Mouse (Mus musculus) hematopoietic stem cell, adult 5-6 weeks (primary cell): ENCODE measurements at regions not wholly inside any gene's neighbourhood (a gene's known extent, or its start where the extent isn't known, plus 50 kb on each side); places are given as distances from the start of the nearest gene placed in this dataset.

Experiments used
- ATAC-seq, 2 experiments: fragments of 125-278 bp in 1 of 2; replicated peaks in 1 of 2; 2 replicates each; pipeline ENCODE4 v1.8.0; 2016 to 2017; ENCODE audit warnings: inconsistent platforms in 2 of 2, mild to moderate bottlenecking in 2 of 2, moderate number of reproducible peaks in 2 of 2, low read depth in 1 of 2, moderate TSS enrichment in 1 of 2; ENCODE audit not compliant: low FRiP score in 2 of 2, poor library complexity in 2 of 2, severe bottlenecking in 2 of 2, insufficient read depth in 1 of 2, low TSS enrichment in 1 of 2

DNA sequence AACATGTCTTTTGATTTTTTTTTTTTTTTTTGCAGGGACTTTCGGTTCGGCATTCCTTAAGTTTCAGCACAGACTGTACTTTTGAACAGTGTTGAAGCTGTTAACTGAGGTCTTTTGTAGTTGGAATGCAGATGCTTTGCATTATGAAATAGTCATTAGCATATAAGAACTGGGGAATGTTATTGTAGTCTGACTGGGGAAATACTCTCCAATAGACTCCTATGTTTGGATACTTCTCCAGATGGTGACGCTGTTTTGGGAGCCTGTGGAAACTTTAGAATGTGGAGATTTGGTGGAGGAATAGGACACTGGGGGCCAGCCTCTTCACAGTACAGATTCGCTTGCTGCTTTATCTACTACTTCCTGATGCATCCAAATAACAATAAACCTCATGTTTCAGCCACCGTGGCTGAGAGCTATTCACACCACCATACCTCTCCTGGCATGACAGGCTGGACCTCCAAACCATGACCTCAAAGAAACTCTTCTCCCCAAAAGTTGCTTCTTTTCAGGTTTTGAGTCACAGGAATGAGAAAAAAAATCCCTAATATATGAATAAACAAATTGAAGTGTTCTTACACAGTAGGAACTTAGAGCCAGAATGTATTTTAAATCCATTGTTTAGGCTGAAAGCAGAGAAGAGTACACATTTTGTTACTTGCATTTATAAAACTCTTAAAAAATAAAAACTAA lies 252.9 kb downstream of the Gm21750 start:
- no peak for ATAC-seq

DNA sequence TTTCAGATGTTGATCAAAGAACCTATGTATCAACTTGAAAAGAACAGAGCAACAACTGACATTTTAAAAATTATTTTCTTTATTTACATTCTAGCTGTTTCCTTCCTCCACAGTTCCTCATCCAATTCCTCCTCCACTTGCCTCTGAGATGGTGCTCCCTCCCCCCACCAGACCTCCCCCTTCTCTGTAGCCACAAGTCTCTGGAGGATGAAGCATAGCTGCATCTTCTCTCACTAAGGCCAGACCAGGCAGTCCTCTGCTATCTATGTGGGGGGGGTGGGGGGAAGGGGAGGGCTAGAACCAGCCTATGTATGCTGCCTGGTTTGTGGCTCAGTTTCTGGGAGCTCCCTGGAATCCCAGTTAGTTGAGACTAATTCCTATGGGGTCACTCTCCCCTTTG lies 255.0 kb downstream of the Gm21750 start:
- ATAC-seq, result no peak

DNA sequence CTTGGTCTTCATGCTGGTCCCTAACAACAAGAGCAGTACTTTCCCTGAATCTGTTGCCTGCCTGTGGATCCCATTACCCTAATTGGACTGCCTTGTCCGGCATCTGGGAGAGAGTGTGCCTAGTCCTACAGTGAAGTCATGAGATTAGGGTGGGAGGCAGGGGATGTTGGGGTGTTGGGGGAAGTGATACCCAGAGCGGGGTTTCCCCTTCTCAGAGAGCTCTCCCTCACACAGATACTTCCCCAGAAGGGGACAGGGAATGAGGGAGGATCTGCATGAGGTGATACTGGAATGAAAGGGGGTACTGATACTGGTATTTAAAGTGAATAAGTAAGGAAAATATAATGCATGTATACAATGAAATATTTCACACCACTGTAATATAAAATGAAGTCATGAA lies 270.1 kb downstream of the Gm21750 start:
- ATAC-seq, result no peak

DNA sequence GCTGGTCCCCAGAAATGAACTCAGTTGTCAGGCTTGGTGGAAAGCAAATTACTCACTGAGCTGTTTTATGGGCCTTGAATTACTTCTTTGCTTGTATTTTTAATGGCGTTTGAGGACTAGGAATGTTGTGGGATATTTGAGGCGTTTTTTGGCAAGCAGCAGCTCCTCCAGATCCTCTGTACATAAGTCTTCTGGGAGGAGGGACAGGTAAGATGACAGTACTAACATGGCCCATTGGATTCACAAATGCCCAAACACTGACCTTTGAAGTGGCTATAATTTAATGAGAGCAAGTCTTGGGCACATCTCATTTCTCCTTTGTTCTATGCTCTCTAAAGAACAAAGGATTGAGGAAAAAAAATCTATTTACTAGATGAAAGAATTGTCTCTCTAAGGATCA lies 286.3 kb downstream of the Gm21750 start:
- ATAC-seq, result no peak

DNA sequence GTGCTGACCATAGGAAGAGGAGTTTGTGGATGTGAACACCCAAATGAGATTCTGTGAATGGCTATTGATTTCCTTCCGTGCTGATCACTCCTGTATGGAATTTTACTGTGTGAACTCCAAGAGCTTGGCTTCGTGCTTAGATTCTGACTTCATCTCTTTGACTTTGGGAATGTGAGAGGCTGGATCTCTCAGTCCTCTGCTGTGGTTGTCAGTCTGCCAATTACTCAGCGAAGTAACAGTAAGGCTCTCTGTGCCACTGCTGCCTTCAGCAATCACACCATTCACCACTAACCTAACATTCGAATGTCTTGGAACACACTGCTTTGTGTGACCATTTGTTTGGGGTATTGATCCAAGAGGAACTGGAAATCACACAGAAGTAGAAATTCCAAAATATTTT lies 291.5 kb downstream of the Gm21750 start:
- no peak for ATAC-seq

DNA sequence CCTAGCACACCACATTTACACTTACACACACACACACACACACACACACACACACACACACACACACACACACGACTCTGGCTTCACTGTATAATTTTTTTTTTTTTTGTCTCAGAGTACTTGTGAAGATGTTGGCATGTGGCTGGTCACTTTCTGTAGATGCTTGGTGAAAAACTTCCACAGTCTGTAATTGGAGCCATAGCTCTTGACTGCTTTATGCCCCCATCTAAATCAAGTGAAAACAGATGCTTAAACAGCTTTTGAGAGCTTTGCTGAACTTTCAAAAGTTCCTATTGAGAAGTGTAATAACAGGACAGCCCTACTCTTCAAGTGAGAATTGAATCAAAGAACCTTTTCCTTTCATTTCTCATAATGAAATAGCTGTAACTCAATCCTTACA lies 317.7 kb downstream of the Gm21750 start:
- no peak for ATAC-seq

DNA sequence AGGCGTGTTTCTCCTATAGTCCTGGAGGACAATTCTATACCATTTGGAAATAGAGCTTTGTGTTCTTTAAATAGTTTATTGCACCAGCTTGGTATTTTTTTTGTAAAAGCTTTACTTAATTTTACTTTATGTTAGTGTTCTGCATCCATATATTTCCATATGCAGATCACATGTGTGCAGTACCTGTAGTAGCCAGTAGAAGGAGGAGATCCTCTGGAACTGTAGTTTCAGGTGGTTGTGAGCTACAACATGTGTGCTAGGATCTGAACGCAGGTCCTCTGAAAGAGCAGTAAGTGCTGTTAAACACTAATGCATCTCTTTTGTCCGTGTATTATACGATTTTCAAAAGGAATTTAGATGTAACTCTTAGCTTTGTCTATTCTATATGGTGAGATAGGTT lies 335.2 kb downstream of the Gm21750 start:
- ATAC-seq, result no peak

DNA sequence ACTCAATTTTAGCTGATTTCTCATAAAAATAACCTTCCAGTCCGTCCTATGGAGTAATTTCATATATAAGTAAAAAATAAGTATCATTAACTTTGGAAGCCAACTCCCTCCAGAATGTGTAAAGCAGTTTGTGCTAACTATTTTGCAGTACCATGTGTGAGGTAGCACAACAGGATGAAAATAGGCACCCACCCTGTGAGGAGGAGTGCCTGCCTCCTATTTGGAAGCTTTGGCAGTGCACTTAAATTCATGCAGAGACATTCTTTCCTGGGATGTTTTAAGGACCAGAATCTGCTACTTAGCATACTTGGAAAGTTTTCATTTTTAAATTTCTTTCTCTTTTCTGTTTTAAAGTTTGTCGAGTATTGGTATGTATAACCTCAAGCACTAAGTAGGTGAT lies 336.8 kb downstream of the Gm21750 start:
- no peak for ATAC-seq

DNA sequence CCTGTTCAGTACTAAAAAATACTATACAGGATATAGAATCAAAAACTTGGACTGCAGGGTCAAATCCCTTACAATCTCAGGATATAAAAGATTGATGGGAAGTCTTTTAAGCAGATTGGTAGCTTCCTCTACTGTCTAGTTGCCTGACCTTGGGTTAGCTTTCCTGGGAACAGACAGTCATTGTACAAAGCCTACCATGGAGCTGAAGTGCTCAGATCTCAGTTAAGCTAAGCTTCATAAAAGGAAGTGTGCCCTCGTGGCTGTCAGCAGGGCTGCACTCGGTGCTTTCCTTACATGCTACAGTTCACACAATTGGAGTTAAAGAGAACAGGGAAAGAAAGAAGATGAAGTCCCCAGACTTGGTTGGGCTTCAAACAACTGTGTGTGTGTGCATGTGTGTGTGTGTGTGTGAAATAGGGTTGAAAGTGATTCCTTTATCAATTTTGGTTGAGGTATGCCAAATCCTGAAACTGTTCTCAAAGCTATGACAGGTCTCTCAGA lies 338.4 kb downstream of the Gm21750 start:
- ATAC-seq, result no peak

DNA sequence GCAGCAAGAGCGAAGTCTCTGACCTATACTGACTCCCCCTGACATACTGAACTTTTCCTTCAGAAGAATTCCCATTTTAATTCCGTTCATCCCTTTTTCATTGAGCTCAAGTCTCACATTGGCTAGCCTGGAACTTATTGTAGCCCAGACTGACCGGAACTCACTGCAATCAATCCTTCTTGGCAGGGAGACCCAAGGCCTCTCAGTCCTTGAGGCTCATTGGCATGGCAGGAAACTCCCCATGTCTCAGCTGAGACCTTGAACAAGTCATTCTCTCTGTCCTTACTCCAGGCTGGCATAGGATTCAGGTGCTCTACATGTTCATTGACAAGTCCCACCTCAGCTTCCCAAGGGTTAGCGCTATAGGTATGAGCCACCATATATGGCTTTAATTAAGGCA lies 345.9 kb downstream of the Gm21750 start:
- no peak for ATAC-seq

DNA sequence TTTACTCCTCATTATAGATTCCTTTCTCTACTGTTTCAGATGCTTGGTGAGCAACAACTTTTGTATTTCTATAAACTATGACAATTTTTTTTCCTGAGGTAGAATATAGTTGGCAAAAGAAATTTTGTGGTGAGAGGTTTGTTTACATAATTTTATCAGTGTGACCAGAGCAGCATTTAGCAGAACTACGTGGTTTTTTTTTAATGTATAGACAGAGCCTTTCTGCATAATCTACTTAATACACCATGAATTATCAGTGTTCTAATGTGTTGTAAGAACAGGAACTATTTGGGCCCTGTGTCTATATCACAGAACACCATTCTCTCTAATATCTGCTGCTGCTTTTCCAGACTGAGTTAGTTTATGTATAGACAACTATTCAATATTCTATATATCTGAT lies 350.5 kb downstream of the Gm21750 start:
- ATAC-seq, result no peak

DNA sequence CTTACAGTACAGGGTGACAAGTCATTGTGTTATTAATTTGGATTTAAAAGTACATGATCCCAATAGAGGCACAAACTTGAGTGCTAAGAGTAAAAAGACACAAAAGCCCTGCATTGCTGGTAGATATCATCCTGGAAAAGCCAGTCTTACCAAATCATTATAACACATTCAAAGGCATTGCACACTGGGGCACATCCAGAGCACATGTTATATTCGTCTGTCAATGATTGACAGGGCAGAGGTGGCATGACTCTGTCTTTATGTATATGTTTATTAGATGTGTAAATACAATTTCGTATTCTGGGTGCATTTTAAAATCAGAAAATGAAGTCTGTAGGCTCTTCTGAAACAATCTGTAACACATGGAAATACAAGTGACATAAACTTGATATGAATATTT lies 358.4 kb downstream of the Gm21750 start:
- ATAC-seq, result no peak

DNA sequence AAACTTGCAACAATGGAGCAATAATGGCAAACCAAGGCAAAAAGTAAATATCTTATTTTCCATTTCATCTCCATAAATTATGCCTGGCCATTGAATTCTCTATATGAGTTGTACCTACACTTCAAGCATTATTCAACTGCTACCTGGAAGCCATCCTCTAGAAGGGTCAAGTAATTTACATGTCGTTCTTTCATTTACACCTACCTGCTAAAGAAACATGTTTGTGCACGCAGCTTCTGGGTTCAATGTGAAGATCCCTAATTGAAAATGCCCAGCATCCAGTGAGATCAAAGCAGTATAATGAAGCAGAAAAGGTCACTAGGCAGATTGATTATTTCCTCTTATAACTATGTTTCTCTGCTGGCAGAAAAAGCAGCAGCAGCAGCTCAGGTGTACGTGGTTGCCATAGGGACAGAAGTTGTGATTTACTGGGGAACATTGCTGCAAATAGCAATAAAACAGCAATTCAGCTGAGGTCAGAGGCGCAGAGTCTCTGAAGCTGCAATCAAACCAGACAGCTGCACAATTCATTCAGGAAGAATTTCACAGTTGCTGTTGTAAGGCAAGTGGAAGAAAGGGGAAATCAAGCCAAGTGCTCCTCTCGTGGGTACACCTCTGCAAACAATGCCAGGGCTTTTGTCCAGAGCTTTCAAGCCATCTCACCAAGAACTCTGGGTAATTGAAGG lies 386.1 kb downstream of the Gm21750 start:
- no peak for ATAC-seq

DNA sequence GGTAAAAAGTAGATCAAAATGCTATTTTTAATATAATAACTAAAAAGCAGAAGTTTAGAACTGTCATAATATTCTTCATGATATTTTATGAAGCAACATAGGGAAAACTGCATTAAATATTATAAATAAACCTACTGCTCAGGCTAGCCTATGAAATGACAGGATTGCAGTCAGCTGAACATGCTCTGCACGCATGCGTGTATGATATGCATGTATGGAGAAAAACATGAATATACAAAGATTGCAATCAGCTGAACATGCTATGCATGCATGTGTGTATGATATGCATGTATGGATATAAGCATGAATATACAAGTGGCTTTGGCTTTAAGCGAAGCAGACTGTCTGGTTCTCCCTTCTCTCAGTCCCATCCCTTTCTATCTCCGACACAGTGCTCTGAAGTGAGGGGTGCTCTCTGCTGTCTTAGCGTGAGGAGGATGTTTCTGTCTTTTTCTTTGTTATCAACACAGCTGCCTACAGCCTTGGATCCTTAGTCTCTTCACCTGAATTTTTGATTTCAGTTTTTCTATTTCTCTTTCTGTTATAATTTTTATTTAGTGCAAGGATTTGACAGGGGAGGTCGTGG lies 386.8 kb downstream of the Gm21750 start:
- no peak for ATAC-seq

DNA sequence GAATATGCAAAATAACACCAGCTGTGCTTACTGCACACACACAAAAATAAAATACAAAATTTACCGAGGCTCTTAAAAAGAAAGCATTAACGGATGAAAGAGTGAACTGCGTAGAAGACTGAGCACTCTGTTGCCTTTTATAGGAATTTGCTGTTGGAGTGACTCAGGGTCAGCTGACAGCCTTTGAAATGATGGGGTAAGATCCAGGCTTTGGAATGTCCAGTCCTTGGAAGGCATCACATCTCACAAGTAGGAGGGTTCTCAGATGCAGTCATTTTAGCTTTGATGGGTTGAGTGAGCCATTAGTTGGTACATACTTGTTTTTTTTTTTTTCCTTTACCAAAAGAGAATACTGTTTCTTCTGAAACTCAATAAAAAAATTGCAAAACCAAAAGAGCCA lies 387.4 kb downstream of the Gm21750 start:
- ATAC-seq, result no peak

DNA sequence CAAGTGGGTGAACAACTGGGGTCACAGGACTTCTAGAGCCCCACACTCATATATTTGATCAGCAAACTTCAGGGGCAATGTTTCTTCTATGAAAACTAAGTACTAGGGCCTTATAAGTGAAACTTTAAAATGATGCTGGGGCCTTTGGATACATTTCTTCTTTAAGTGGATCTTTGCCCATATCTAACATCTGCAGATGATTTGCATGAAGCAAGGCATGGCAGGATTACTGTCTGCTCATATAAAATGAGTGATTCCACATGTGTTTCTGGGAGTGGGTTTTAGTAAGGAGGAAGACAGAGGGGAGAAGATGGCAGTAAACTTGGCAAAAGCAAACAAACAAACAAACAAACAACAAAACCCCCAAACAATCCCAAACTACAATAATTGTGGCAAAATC lies 405.0 kb downstream of the Gm21750 start:
- ATAC-seq, result no peak

DNA sequence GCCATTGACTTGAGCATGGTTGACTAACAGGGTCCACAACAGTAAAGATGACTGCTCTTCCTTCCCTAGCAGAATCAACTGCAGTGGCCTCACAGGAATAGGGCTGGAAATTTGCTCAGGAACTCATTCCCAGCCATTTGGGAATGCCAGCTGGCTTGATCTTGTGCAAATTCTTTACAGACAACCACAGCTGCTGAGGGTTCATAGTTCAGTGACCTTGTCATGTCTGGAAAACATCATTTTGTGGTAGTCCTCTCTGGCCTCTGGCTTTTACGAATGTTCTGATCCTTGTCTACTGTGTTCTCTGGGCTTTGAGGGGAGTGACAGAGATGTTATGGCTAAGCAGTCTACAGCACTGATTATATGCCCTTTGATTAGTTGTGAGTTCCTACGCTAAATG lies 432.0 kb downstream of the Gm21750 start:
- ATAC-seq, result no peak

DNA sequence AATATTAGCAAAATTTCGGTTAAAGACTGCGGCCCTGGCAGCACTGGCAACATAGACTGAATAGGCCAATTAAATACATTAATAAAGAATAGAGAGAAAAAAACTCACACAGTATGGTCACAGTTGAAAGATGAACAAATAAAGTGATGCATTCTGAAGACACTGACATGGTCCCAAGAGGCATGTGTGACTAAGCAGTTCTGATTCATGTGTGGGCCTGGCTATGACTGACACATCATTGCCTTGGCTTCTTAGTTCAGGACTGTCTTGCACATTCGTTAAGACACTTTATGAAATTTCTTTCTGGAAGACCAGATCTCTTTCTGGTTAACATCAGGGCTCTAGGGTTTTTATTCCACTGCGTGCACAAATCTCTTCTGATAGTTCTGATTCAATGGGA lies 438.7 kb downstream of the Gm21750 start:
- ATAC-seq, result no peak

DNA sequence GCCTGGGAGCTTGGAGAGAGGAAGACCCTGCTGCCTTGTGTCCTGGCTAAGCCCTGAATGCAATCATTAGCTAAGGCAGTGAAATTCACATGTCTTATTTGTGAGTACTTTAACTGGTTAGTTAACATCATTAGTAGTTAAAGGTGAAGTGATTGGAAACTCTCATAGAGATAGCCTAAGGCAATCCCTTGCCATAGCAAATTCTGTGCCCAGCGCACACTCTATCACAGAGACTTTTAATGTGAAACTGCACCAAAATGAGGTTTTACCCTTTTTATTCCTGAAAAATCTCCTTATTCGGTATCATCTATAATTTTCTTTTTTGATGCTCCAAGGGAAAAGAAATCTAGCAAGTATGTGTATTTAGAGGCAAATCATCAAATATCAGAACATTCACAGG lies 451.6 kb downstream of the Gm21750 start:
- ATAC-seq, result no peak
